Mouse (Mus musculus): Measurements from ENCODE around the gene Efemp2.

The Efemp2 gene

DNA sequence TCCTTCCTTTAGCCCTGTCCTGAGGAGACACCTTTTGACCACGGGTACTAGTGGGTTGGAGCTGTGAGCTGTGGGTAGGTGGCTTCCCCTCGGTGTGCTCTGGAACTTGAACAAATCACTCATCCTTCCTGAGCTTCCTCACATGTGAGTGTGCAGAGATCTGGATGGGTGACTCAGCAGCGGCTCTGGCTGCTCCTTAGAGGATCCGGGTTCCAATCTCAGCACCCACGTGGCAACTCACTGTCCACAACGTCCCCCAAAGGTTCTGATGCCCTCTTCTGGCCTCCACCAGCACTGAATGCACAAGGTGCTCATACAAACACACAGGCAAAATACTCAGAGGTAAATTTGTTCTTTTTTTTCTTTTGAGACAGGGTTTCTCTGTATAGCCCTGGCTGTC is 22.0 kb upstream of the Efemp2 start:
- in situ Hi-C loops (cut with MboI, MseI), result no loop called here

DNA sequence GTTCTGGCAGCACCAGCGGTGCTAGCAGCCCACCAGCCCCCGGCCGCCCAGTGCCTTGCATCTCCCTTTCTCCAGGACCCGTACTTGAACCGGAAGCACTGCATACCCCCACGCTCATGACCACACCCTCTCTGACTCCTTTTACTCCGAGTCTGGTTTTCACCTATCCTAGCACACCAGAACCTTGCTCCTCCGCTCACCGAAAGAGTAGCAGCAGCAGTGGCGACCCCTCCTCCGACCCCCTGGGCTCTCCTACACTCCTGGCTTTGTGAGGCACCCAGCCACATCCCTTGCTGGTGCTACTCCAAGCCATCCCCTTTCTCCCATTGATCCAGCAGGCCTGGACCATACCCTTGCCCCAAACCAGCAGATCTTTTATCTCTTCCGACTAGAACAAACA is 18.7 kb upstream of the Efemp2 start:
- in situ Hi-C loops (cut with MboI, MseI), result no loop called here

DNA sequence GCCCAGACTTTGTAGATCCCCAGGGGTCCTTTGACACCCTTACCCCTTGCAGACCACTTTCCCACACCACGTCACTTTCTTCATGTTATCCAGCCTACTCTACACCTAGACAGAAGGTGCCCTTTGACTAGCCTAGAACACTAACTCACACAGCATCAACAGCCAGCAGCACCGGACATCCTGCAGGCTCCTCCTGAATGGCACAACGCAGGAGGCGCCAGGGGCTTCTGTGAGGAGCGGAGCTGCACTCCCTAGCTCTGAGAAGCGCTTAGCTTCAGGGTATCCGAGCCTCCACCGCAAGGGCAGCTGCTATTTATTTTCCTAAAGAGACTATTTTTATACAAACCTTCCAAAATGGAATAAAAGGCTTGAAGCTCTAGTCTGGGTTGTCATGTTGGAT is 18.2 kb upstream of the Efemp2 start:
- in situ Hi-C loops (cut with MboI, MseI), result no loop called here

DNA sequence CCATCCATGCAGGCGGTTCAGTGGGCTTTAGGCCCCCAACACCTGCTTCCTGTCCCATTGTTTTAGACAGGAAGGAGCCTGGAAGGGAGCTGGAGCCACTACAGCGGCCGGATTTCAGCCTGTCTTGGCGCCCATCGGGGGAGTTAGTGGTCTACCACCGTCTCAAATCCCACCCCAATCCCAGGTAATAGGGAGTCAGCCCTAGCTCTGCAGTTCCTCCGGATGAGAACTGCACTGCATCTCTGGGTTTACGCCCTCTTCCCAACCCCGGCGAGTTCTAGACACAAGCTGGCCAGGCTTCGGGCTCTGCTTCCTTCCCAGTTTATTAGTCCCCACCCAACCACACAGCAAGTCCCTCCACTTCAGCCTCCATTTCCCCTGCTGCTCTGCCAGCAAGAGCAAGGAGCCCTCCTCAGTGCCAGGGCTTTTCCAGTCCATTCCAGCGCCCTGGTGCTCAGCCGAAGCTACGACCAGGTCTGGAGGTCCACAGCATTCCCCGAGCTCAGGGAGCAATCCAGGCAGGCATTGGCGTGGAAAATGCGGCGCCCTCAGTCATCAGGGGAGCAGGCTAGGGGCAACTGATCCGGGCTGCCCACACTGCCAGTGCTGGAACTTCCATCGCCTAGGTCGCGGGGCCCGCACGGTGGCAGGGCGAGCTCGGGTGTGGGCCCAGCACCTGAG is 17.4 kb upstream of the Efemp2 start:
- in situ Hi-C loops (cut with MboI, MseI), result no loop called here

DNA sequence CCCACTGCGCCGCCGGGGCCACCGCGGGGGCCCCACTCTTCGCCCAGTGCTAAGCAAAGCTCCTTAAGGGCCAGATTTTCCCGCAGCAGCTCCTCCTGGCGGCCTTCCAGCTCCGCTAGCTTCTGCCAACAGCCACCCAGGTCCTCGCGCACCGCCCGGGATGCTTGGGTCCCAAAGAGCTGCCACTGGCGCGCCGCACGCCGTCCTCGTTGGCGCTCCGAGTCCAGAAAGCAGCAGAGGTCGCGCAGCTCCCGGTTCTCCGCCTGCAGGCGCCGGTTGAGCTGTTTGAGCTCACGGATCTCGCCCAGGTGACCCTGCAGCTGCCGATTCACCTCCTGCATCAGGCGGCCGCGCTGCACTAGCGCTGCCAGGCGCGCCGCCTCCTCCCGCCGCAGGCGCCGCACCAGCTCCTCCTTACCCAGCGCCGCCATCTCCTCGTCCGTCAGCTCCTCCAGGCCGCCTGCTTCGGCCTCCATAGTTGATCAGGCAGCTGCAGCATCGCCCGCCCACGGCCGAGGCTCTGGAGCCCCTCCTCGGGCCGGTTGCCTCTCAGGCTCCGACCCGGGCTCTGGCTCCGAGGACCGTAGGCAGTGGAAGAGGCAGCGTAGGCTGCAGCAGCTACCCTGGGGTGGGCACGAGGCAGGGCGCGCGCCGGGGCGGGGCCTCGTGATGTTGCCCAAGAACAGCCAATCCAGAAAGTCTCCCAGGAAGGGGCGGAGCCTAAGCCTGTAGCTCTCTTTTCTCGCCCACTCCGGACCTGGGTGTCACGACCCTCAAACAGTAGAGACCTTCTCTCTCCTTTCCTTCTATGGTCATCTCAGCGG is 16.6 kb upstream of the Efemp2 start:
- in situ Hi-C loops (cut with MboI, MseI), result no loop called here

DNA sequence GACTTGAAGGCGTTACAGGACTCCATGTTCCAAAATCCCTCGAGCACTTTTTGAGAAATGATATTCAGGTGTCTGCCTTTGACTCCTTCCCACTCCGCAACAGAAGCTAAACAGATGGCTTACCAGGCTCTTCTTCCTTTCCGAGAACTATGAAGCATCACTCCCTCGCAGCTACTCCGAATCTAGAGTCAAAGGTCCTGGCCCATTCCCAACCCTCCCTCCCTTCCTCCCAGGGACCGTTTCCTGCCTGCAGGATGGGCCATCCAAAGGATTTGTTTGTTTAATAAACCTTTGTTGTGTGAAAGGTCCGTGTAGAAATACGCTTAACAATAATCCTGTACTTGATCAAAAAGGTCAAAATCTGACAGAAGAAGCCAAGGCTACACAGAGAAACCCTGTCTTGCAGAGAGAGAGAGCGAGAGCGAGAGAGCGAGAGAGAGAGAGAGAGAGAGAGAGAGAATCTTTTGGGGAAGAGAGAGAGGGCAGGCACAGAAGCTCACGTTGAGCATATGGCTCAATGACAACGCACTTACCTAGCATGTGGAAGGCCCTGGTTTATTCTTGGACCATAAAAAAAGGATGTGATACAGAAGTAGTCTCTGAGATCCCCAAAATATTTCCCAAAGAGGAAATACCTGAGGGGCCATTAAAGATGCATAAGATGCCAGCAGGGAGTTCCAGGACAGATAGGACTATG is 15.9 kb upstream of the Efemp2 start, which contains the start of gene Ccdc85b:
Gene Ccdc85b, minus strand, starts transcription at position 149 of the 697 bp plus-strand sequence.
- in situ Hi-C loops (cut with MboI, MseI), result no loop called here

DNA sequence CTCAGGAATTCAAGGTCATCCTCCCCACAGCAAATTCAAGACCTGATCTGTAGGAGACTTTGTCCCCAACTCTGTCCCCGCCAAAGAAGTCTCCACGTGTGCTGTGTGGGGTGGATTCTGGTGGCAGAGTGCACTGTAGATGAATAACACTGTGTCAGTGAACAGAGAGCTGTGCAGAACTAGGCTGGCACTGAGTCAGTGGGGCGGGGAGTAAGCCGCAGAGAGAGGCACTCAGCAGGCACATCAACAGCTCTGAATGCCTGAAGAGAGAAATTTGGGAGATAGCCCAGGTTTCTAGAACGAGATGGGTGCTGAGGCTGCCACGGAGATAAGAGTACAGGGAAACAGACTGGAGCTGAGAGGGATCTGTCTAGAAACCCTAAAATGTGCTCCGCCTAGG is 14.7 kb upstream of the Efemp2 start:
- in situ Hi-C loops (cut with MboI, MseI), result no loop called here

DNA sequence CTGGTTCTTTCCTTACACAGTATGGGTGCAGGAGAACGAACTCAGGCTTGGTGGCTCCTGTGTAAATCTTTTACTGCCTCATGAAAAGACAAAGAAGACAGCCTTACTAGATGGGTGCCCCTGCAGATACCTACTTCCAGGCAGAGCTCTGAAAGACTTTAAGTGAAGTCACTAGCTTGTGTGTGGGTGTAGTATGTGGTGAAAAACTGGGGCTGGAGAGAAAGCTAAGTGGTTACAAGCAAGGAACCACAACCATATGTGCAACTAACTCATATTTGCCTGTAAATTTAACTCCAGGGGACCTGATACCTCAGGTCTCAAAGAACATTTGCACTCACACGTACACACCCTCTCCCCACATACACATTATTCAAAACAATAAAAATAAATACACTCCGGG is 13.9 kb upstream of the Efemp2 start:
- in situ Hi-C loops (cut with MboI, MseI), result no loop called here

DNA sequence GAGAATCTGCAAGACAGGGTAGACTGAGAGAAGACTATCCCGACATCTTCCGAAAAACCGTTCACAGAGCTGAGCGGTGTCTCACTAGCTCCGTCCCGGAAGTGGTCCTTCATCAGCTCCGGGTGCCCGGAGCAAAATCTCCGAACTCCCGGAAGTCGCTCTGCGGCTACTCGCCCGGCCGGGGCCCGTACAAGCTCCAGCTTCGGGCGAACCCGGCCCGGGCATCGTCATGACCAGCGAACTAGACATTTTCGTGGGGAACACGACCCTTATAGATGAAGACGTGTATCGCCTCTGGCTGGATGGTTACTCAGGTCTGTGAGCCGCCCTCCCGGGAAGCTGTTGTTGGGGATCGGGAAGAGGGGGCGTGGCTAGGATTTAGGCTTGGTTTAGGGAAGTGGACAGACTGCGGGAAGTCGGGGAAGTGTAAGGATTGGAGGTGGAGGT is 13.3 kb upstream of the Efemp2 start, which contains the start of gene Fibp:
Gene Fibp, plus strand, starts transcription at position 151 of the 447 bp plus-strand sequence.
- in situ Hi-C loops (cut with MboI, MseI), result no loop called here

DNA sequence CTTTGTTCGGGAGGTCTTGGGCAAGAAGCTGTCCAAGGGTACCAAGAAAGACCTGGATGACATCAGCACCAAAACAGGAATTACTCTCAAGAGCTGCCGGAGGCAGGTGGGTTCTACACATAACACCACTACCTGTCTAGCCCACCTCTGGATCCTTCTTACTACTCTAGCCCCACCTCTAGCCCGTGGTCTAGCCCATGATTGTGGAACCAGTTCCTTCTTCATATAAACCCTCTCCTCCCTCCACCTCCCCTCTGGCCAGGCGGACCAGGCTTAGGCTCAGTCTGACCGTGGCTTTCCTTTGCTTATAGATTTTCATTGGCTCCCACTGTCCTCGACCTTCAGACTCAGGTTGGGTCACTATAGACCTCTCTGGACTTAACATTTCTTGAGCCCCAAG is 12.3 kb upstream of the Efemp2 start:
- in situ Hi-C loops (cut with MboI, MseI), result no loop called here

DNA sequence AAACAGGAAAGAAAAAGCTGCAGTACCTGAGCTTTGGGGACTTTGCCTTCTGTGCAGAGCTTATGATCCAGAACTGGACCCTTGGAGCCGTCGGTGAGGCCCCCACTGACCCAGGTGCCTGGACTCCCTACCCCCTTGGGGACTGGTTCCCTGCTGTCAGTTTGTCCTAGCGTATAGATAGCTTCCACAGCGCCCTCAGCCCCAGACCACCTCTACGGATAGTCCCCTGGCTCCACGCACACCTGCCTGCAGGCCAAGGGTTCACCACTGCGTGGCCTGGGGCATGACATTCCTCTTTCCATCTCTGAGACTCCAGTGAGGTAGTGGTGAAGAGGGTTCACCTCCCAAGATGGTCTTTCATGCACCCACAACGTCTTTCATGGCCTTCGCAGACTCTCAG is 10.5 kb upstream of the Efemp2 start:
- in situ Hi-C loops (cut with MboI, MseI), result no loop called here

DNA sequence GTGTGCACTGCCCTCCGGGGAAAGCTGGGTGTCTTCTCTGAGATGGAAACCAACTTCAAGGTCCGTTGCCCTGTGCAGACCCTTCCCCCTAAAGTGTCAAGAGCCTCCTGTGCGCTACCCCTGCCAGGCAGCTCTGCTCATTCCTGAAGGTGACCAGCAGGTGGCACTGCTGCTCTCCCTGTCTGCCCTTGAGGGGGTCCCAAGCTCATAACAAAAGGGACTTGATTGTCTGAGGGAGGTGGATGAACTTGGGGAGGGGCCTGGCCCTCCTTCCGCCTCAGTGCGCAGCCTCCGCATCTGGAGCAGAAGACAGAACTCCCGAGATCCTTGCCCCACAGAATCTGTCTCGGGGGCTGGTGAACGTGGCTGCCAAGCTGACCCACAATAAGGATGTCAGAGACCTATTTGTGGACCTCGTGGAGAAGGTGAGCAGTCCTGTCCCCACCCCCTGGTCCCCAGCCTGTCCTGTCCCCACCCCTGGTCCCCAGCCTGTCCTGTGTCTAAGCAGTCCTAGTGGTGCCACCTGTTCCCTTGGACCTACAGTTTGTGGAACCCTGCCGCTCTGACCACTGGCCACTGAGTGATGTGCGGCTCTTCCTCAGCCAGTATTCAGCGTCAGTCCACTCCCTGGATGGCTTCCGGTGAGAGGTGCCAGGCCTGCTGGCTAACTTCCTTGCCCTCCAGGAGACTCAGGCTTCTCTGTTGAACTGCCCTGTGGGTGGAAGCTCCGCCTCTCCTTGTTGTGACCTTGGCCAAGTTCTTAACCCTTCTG is 9.8 kb upstream of the Efemp2 start:
- in situ Hi-C loops (cut with MboI, MseI), result no loop called here

DNA sequence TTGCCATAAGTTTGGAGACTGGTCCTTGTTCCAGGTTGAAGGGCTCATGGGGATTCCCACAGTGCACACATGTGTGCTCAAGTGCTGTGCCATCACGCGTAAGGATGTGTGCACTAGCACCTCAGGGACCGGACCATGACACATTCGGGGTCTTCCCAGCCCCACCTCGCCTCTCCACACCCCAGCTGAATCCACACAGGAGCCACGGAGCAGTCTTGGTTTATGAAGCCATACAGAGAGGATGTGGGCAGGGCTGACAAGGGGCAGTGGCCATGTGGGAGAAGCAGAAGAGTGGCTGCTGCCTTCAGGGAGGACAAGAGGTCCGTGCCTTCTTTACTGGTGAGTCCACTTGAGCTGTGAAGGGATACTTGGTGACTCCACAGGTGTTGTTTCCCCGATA is 8.7 kb upstream of the Efemp2 start:
- in situ Hi-C loops (cut with MboI, MseI), result no loop called here

DNA sequence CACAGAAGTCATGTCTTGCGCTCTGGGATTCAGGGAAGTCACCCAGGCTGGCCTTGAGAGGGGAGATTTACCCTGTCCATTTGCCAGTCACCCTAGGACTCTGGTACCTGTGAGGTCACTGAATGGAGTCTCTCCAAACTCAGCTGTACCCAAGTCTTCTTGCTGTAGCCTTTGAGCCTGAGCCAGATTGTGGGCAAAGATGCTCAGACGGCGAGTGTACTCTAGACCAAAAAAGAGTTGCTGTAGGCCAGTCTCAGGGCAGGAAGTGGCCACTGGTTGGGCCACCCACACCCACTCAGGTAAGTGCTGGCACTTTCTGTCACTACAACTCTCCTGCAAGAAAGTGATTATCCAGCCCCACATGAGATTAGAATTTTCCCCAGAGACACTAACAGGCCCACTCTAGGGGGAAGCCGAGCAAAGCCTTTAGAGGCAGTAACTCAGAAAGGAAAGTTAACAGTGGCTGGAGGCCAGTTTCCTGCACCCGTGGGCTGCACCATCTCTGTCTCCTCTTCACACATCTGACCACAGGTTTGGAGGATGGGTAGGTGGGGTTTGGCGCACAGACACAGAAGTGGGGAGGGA is 6.7 kb upstream of the Efemp2 start:
- in situ Hi-C loops (cut with MboI, MseI), result no loop called here

DNA sequence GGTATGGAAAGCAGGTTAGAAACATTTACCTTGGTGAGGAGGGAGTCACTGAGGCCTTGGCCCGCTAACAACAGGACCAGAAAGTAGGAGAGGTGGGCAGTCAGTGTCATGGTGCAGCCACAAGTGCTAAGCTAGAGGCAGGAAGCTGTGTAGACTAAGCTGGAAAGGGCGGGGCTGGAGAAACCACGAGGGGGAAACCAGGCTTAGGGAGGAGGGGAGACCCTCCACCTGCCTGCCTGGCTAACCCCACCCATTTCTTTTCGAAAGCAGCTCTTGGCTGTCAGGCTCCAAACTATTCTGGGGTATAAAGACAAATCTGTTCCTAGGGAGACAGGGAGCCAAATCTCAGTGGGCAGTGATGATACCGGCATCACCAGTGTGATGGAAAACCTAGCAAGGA is 5.4 kb upstream of the Efemp2 start, which contains the start of gene Ctsw:
Gene Ctsw, minus strand, starts transcription at position 134 of the 400 bp plus-strand sequence.
- in situ Hi-C loops (cut with MboI, MseI), result no loop called here

DNA sequence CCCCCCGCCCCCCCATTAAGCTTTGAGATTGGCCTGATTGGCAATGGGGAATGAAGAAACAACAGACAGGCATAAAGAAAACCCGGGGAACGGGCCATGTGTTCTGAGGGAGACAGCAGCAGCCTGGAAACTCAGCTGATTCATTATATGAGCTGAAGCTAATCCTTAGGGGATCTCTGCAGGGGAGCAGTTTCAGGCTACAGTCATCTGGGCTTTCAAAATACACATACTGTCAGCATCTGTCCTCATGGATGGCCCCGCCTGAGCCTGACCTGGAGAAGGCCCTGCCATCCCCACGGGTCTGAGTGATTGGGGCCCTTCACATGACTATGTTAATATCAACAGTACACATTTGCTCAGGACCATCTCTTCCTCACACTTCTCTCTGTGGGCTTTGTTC is 1.9 kb upstream of the Efemp2 start:
- in situ Hi-C loops (cut with MboI, MseI), result no loop called here

DNA sequence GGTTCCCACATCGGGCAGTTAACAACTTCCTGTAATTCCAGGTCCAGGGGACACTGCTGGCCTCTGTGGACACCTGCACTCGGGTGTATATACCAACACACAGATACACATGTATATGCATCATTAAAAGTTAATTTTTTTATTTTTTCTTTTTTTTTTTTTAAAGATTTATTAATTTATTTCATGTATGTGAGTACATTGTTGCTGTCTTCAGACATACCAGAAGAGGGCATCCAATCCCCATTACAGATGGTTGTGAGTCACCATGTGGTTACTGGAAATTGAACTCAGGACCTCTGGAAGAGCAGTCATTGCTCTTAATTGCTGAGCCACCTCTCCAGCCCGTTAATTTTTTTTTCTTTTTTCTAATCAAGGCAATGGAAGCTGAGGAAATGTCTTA is 897 bp upstream of the Efemp2 start:
- in situ Hi-C loops (cut with MboI, MseI), result no loop called here

DNA sequence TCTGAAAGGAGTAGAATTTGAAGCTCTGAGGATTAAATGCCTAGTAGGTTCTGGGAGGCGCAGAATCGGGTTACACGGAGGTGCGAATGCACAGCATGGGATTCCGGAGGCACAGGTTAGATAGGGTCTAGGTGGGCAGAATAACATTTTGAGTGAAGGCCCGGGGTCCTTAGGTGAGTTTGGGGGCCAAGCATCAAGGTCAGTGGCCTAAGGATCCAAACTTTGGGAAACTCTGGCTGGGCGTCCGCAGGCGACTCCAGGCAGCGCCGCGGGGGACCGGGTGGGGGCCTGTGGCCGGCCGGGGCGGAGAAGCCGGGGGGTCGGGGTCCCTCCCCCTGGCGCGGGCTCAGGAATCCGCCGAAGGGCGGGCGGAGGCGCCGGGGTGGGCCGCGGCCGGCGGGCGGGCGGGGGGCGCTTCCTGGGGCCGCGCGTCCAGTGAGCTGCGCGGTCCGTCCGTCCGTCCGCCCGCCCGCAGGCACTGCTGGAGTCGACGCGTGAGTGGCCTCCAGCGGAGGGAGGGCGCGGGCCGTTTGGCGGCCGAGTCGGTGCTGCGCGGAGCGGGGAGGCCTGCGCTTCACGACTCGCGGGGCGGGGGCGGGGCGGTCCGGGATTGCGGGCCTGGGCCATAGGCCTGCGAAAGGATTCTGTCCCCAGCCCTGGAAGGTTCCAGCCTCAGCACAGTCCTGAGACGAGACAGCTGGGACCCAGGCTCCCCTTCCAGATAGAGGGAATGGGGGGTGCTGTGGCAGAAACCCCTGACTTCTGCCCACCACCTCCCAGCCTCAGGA is 721 bp downstream of the Efemp2 start:
- in situ Hi-C loops (cut with MboI, MseI), result no loop called here

DNA sequence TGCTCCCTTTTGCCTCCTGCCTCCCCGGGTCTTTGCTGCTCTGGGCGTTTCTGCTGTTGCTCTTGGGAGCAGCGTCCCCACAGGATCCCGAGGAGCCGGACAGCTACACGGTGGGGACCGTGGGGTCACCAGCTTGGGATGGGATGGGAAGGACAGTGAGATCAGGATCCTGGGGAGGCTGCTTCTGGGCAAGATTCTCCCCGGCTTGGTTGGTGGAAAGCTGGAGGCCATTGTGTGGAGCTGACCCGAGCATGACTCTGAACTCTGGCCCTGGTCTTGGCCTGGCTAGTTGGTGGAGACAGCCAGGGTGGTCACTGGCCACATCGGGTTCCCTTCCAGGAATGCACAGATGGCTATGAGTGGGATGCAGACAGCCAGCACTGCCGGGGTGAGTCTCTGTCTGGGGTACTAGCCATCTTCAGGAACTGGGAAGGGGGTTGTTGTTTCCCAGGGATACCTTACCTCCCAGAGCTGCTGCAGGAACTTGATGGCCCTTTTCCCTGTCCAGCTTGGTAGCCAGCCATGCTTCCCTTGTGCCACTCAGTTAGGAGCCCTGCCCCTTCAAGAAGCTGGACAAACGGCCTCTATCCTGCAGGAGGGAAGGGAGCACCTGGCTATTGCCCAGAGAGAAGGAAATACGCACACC is 1.4 kb downstream of the Efemp2 start:
- in situ Hi-C loops (cut with MboI, MseI), result no loop called here
